Mouse (Mus musculus) ES-Bruce4 (cell line): ENCODE results near the gene Fbxl17.

Experiments used
- CTCF ChIP-seq: IDR thresholded peaks from one replicate; pipeline ENCODE4 v1.8.1; 2011; ENCODE audit warnings: low read depth, low read length
- EP300 ChIP-seq: IDR thresholded peaks from 2 replicates; pipeline ENCODE4 v1.6.1; 2011; ENCODE audit warnings: low read depth, low read length; ENCODE audit not compliant: insufficient read depth

DNA sequence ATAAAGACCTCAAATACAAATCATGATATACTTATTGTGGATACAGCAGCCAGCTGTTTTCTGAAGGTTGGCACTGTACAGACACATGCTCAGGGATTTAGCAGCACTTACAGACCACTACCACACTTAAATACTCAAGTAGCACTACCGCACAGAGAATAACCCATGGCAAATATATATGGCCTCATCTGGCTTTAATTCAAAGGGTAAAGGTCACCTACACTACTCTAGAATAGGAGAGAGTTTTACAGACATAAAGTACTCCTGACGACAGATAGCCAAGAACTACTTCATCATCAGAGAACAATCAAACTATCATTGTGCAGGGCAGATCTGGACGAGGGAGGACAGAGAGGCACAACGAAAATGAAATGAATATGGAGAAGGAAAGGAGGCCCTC, 93.9 kb downstream of the Fbxl17 start:
- TF ChIP-seq EP300 (no peak), CTCF (no peak)
